Mouse (Mus musculus): Measurements from ENCODE around the gene Kif6. TPM values are rescaled to one million over a fixed set of nuclear protein-coding genes. Genes with fewer than 3 reads are reported as not detected.

Gene Kif6
- polyA plus RNA-seq, 1 experiment = not detected

- H3K27ac ChIP-seq (ENCODE audit: insufficient read depth, low read depth, low read length) = no peak overlapping the region
- WGBS = 52% methylated on average over 11 of the region's 11 CpGs
Measured at GRCm38 (mm10) chr17:49738351-49738750, 123.4 kb downstream of the Kif6 start.

GRCm38 (mm10) chr17:49739896-49740679 is 125.2 kb downstream of the Kif6 start:
- Histone ChIP-seq H3K27ac (ENCODE audit: insufficient read depth, low read depth, low read length) (no peak overlapping the region), H3K4me3 (ENCODE audit: insufficient read depth, low read depth, low read length) (no peak overlapping the region), H3K4me1 (ENCODE audit: control insufficient read depth, insufficient read depth, low read length) (no peaks in the 10 kb centered on the region)
- TF ChIP-seq CTCF (IDR thresholded peaks at IDR 0.05; ENCODE audit: insufficient read depth, low read depth, low read length) (no peak), POLR2A (IDR thresholded peaks at IDR 0.05; ENCODE audit: insufficient read depth, low read depth, low read length) (no peak)
- WGBS = 92% methylated on average over 9 of the region's 9 CpGs

More at GRCm38 (mm10) chr17:49738351-49738750, 123.4 kb downstream of the Kif6 start:
- H3K4me1 ChIP-seq (ENCODE audit: control insufficient read depth, insufficient read depth, low read length) = no peaks in the 10 kb centered on the region
- no peak overlapping the region for H3K4me3 ChIP-seq (ENCODE audit: insufficient read depth, low read depth, low read length)
- TF ChIP-seq POLR2A (IDR thresholded peaks at IDR 0.05; ENCODE audit: insufficient read depth, low read depth, low read length) (no peak), CTCF (IDR thresholded peaks at IDR 0.05; ENCODE audit: insufficient read depth, low read depth, low read length) (no peak)

GRCm38 (mm10) chr17:49741172-49741571 is 126.2 kb downstream of the Kif6 start:
- Histone ChIP-seq H3K27ac (ENCODE audit: insufficient read depth, low read depth, low read length) (no peak overlapping the region), H3K4me1 (ENCODE audit: control insufficient read depth, insufficient read depth, low read length) (no peaks in the 10 kb centered on the region), H3K4me3 (ENCODE audit: insufficient read depth, low read depth, low read length) (no peak overlapping the region)
- WGBS = 81% methylated on average over 4 of the region's 4 CpGs
- no peak for TF ChIP-seq CTCF (IDR thresholded peaks at IDR 0.05; ENCODE audit: insufficient read depth, low read depth, low read length)
- TF ChIP-seq POLR2A (IDR thresholded peaks at IDR 0.05; ENCODE audit: insufficient read depth, low read depth, low read length) = no peak

- no peak for TF ChIP-seq CTCF (IDR thresholded peaks at IDR 0.05; ENCODE audit: insufficient read depth, low read depth, low read length)
- no peak overlapping the region for H3K27ac ChIP-seq (ENCODE audit: insufficient read depth, low read depth, low read length)
- 81% methylated on average over 5 of the region's 5 CpGs for WGBS
- H3K4me1 ChIP-seq (ENCODE audit: control insufficient read depth, insufficient read depth, low read length) = no peaks in the 10 kb centered on the region
- H3K4me3 ChIP-seq (ENCODE audit: insufficient read depth, low read depth, low read length) = no peak overlapping the region
Measured at GRCm38 (mm10) chr17:49741927-49742326, 127.0 kb downstream of the Kif6 start.

GRCm38 (mm10) chr17:49743580-49744463 is 128.9 kb downstream of the Kif6 start:
- WGBS = 72% methylated on average over 14 of the region's 14 CpGs
- no peak overlapping the region for H3K27ac ChIP-seq (ENCODE audit: insufficient read depth, low read depth, low read length)
- TF ChIP-seq POLR2A (IDR thresholded peaks at IDR 0.05; ENCODE audit: insufficient read depth, low read depth, low read length) = no peak
- TF ChIP-seq CTCF (IDR thresholded peaks at IDR 0.05; ENCODE audit: insufficient read depth, low read depth, low read length) = no peak
- H3K4me1 ChIP-seq (ENCODE audit: control insufficient read depth, insufficient read depth, low read length) = no peaks in the 10 kb centered on the region
- no peak overlapping the region for H3K4me3 ChIP-seq (ENCODE audit: insufficient read depth, low read depth, low read length)

GRCm38 (mm10) chr17:49750889-49751324 is 136.0 kb downstream of the Kif6 start:
- no peak for TF ChIP-seq CTCF (IDR thresholded peaks at IDR 0.05; ENCODE audit: insufficient read depth, low read depth, low read length)
- TF ChIP-seq POLR2A (IDR thresholded peaks at IDR 0.05; ENCODE audit: insufficient read depth, low read depth, low read length) = no peak
- 67% methylated on average over 6 of the region's 6 CpGs for WGBS
- Histone ChIP-seq H3K4me1 (ENCODE audit: control insufficient read depth, insufficient read depth, low read length) (no peaks in the 10 kb centered on the region), H3K27ac (ENCODE audit: insufficient read depth, low read depth, low read length) (no peak overlapping the region), H3K4me3 (ENCODE audit: insufficient read depth, low read depth, low read length) (no peak overlapping the region)

- no peak overlapping the region for H3K4me3 ChIP-seq (ENCODE audit: insufficient read depth, low read depth, low read length)
- H3K27ac ChIP-seq (ENCODE audit: insufficient read depth, low read depth, low read length) = no peak overlapping the region
- 87% methylated on average over 7 of the region's 7 CpGs for WGBS
- peaks cover 5% of the 10 kb centered on the region; the same call in 1 of the 2 replicates for H3K4me1 ChIP-seq (ENCODE audit: control insufficient read depth, insufficient read depth, low read length)
- TF ChIP-seq POLR2A (IDR thresholded peaks at IDR 0.05; ENCODE audit: insufficient read depth, low read depth, low read length) (no peak), CTCF (IDR thresholded peaks at IDR 0.05; ENCODE audit: insufficient read depth, low read depth, low read length) (no peak)
Measured at GRCm38 (mm10) chr17:49753874-49754273, 138.9 kb downstream of the Kif6 start.

GRCm38 (mm10) chr17:49756862-49757261 is 141.9 kb downstream of the Kif6 start:
- Histone ChIP-seq H3K4me1 (ENCODE audit: control insufficient read depth, insufficient read depth, low read length) (peaks cover 5% of the 10 kb centered on the region; the same call in 1 of the 2 replicates), H3K4me3 (ENCODE audit: insufficient read depth, low read depth, low read length) (no peak overlapping the region), H3K27ac (ENCODE audit: insufficient read depth, low read depth, low read length) (no peak overlapping the region)
- TF ChIP-seq POLR2A (IDR thresholded peaks at IDR 0.05; ENCODE audit: insufficient read depth, low read depth, low read length) (no peak), CTCF (IDR thresholded peaks at IDR 0.05; ENCODE audit: insufficient read depth, low read depth, low read length) (no peak)
- 64% methylated on average over 19 of the region's 19 CpGs for WGBS

- Histone ChIP-seq H3K27ac (ENCODE audit: insufficient read depth, low read depth, low read length) (no peak overlapping the region), H3K4me1 (ENCODE audit: control insufficient read depth, insufficient read depth, low read length) (peaks cover 5% of the 10 kb centered on the region; the same call in 1 of the 2 replicates), H3K4me3 (ENCODE audit: insufficient read depth, low read depth, low read length) (no peak overlapping the region)
- 78% methylated on average over 4 of the region's 4 CpGs for WGBS
- TF ChIP-seq CTCF (IDR thresholded peaks at IDR 0.05; ENCODE audit: insufficient read depth, low read depth, low read length) (no peak), POLR2A (IDR thresholded peaks at IDR 0.05; ENCODE audit: insufficient read depth, low read depth, low read length) (no peak)
Measured at GRCm38 (mm10) chr17:49759047-49759446, 144.1 kb downstream of the Kif6 start.
